ENCODE assay signal across 12 mouse cellular contexts in genomic region chr7:112376611-112377010, GRCm38 (mm10). TPM values are rescaled to one million over a fixed set of nuclear protein-coding genes. Genes with fewer than 3 reads are reported as not detected.
DNase-seq lines count a peak whose midpoint lies in the region; ATAC-seq and TF ChIP-seq lines count a peak whose summit lies in the region.
"Had no signal": no experiment of that assay in that cellular context is flagged by ENCODE, and none has a peak within 500 bp of the region (broad histone marks: within the 10 kb centered on the region; RNA-seq: fewer than 3 reads in every experiment).

No protein-coding gene starts in this region.

- no peak for ATAC-seq in heart, embryonic 16.5 days (replicated peaks; ENCODE audit: extremely low read depth, insufficient read depth, low FRiP score)
- no peak for ATAC-seq in lung, embryonic 16.5 days (ENCODE audit: low read depth)
- no peak; the same call in 1 of the 2 replicates for ATAC-seq in lung, postnatal 0 days
- ATAC-seq in intestine, embryonic 16.5 days, result no peak

- no peak overlapping the region for H3K4me3 ChIP-seq in heart, embryonic 16.5 days (ENCODE audit: low read length)
- H3K4me3 ChIP-seq in lung, embryonic 16.5 days (ENCODE audit: low read length), result no peak overlapping the region
- H3K4me3 ChIP-seq in lung, postnatal 0 days (ENCODE audit: low read depth, low read length), result no peak overlapping the region
- no peak overlapping the region for H3K4me3 ChIP-seq in intestine, embryonic 16.5 days (ENCODE audit: low read length)
- H3K4me3 ChIP-seq: forebrain, embryonic 15.5 days; hindbrain, embryonic 12.5 days; neural tube, embryonic 13.5 days had no signal

- H3K27me3 ChIP-seq in heart, embryonic 16.5 days (ENCODE audit: control insufficient read depth, insufficient read depth, low read length), result no peaks in the 10 kb centered on the region
- H3K27me3 ChIP-seq in lung, embryonic 16.5 days (ENCODE audit: control insufficient read depth, insufficient read depth, low read depth, low read length), result no peaks in the 10 kb centered on the region
- no peaks in the 10 kb centered on the region for H3K27me3 ChIP-seq in lung, postnatal 0 days (replicated peaks; ENCODE audit: insufficient read depth, low read length)
- H3K27me3 ChIP-seq in intestine, embryonic 16.5 days (replicated peaks; ENCODE audit: control insufficient read depth, insufficient read depth, low read length), result no peaks in the 10 kb centered on the region
- H3K27me3 ChIP-seq: forebrain, embryonic 15.5 days; hindbrain, embryonic 12.5 days; neural tube, embryonic 13.5 days had no signal

- H3K9me3 ChIP-seq in heart, embryonic 16.5 days (replicated peaks; ENCODE audit: control insufficient read depth, low read length), result no peaks in the 10 kb centered on the region
- H3K9me3 ChIP-seq in lung, embryonic 16.5 days (ENCODE audit: control insufficient read depth, low read length), result no peaks in the 10 kb centered on the region
- H3K9me3 ChIP-seq in lung, postnatal 0 days (ENCODE audit: low read length), result no peaks in the 10 kb centered on the region
- H3K9me3 ChIP-seq in intestine, embryonic 16.5 days (ENCODE audit: control insufficient read depth, low read length), result no peaks in the 10 kb centered on the region
- H3K9me3 ChIP-seq: forebrain, embryonic 15.5 days; hindbrain, embryonic 12.5 days; neural tube, embryonic 13.5 days had no signal

- intact Hi-C loops in left cerebral cortex, postnatal 10 days (cut with DNase I), result loop anchor here (5.0 kb wide), 1 partner anchor 491 kb away; no protein-coding TSS in a partner anchor

- 28% methylated on average over 2 of the region's 2 CpGs for WGBS in heart, embryonic 16.5 days
- 34% methylated on average over 2 of the region's 2 CpGs for WGBS in lung, embryonic 16.5 days
- WGBS in lung, postnatal 0 days, result 24% methylated on average over 2 of the region's 2 CpGs
- WGBS in intestine, embryonic 16.5 days, result 40% methylated on average over 2 of the region's 2 CpGs

- no peak overlapping the region for H3K4me2 ChIP-seq in heart, embryonic 16.5 days (ENCODE audit: low read depth, low read length)
- H3K4me2 ChIP-seq in lung, embryonic 16.5 days (ENCODE audit: low read depth, low read length), result no peak overlapping the region
- no peak overlapping the region for H3K4me2 ChIP-seq in lung, postnatal 0 days (replicated peaks; ENCODE audit: low read depth, low read length)
- no peak overlapping the region for H3K4me2 ChIP-seq in intestine, embryonic 16.5 days (ENCODE audit: low read depth, low read length)
- H3K4me2 ChIP-seq: forebrain, embryonic 15.5 days; hindbrain, embryonic 12.5 days; neural tube, embryonic 13.5 days had no signal

- peaks cover 15% of the 10 kb centered on the region for H3K4me1 ChIP-seq in heart, embryonic 16.5 days (ENCODE audit: control insufficient read depth, insufficient read depth, low read length)
- H3K4me1 ChIP-seq in lung, embryonic 16.5 days (replicated peaks; ENCODE audit: control insufficient read depth, insufficient read depth, low read length), result peaks cover 12% of the 10 kb centered on the region; the same call in 1 of the 2 replicates
- H3K4me1 ChIP-seq in lung, postnatal 0 days (ENCODE audit: insufficient read depth, low read depth, low read length), result no peaks in the 10 kb centered on the region
- H3K4me1 ChIP-seq in intestine, embryonic 16.5 days (ENCODE audit: control insufficient read depth, insufficient read depth, low read length), result peaks cover 33% of the 10 kb centered on the region
- H3K4me1 ChIP-seq: forebrain, embryonic 15.5 days; hindbrain, embryonic 12.5 days; neural tube, embryonic 13.5 days had no signal

- no peak for DNase-seq in heart, postnatal 4 days
- no peak for DNase-seq in lung, postnatal 0 days (ENCODE audit: low spot score)
- DNase-seq in left cerebral cortex, postnatal 10 days (ENCODE audit: extremely low spot score in 1 of 2, low spot score in 2 of 2), result no peak
- no peak for DNase-seq in thymus, postnatal 0 days (ENCODE audit: low spot score)
- DNase-seq: thymus, adult 18-20 months had no signal

- no peaks in the 10 kb centered on the region for H3K36me3 ChIP-seq in heart, embryonic 16.5 days (ENCODE audit: control insufficient read depth, insufficient read depth)
- H3K36me3 ChIP-seq in lung, embryonic 16.5 days (ENCODE audit: control insufficient read depth, insufficient read depth, low read length), result no peaks in the 10 kb centered on the region
- H3K36me3 ChIP-seq in lung, postnatal 0 days (ENCODE audit: insufficient read depth, low read length), result no peaks in the 10 kb centered on the region
- H3K36me3 ChIP-seq in intestine, embryonic 16.5 days (ENCODE audit: control insufficient read depth, insufficient read depth, low read length), result no peaks in the 10 kb centered on the region
- H3K36me3 ChIP-seq: forebrain, embryonic 15.5 days; hindbrain, embryonic 12.5 days; neural tube, embryonic 13.5 days had no signal

- no peak for TF ChIP-seq EP300 in lung, postnatal 0 days (IDR thresholded peaks at IDR 0.05)

- H3K9ac ChIP-seq in heart, embryonic 16.5 days (ENCODE audit: low read length), result no peak overlapping the region
- H3K9ac ChIP-seq in lung, embryonic 16.5 days (ENCODE audit: low read length), result no peak overlapping the region
- no peak overlapping the region for H3K9ac ChIP-seq in lung, postnatal 0 days (replicated peaks; ENCODE audit: low read depth)
- no peak overlapping the region for H3K9ac ChIP-seq in intestine, embryonic 16.5 days (ENCODE audit: low read depth, low read length)
- H3K9ac ChIP-seq: forebrain, embryonic 15.5 days; hindbrain, embryonic 12.5 days; neural tube, embryonic 13.5 days had no signal

- peak overlapping the region; percentile 84 for H3K27ac ChIP-seq in heart, embryonic 16.5 days (ENCODE audit: low read length)
- peak overlapping the region; percentile 55 for H3K27ac ChIP-seq in lung, embryonic 16.5 days (ENCODE audit: low read length)
- H3K27ac ChIP-seq in lung, postnatal 0 days (ENCODE audit: low read length), result no peak overlapping the region
- peak overlapping the region; percentile 86 for H3K27ac ChIP-seq in intestine, embryonic 16.5 days (ENCODE audit: low read length)
- H3K27ac ChIP-seq: forebrain, embryonic 15.5 days; hindbrain, embryonic 12.5 days; neural tube, embryonic 13.5 days had no signal

- no peak for TF ChIP-seq CTCF in lung, postnatal 0 days (IDR thresholded peaks at IDR 0.05)

RNA-seq across cellular contexts. Expression of gene Parva, which starts 50.7 kb away (rescaled TPM):
- polyA plus RNA-seq in heart, embryonic 16.5 days (2015; fragmentation: Nextera tagmentation; extraction: Ambion mirVana), result 65.8 and 75.1 TPM in 2 replicates
- total RNA-seq in heart, postnatal 4 days (2021), result 100 to 1,000 TPM; 115 to 118 TPM
- 113 and 115 TPM in 2 replicates for polyA plus RNA-seq in lung, embryonic 16.5 days (2015; fragmentation: Nextera tagmentation; extraction: Ambion mirVana)
- polyA plus RNA-seq in lung, postnatal 0 days (2015; fragmentation: Nextera tagmentation; extraction: Ambion mirVana), result 70.0 and 79.3 TPM in 2 replicates
- polyA plus RNA-seq in intestine, embryonic 16.5 days (2015; fragmentation: Nextera tagmentation; extraction: Ambion mirVana), result 78.5 and 80.0 TPM in 2 replicates
- total RNA-seq in left cerebral cortex, postnatal 10 days (2021), result 10 to 100 TPM; 38.6 to 38.8 TPM
- 11.0 and 12.1 TPM in 2 replicates for polyA plus RNA-seq in thymus, postnatal 0 days (2015; fragmentation: Nextera tagmentation; extraction: Ambion mirVana)
- total RNA-seq: common myeloid progenitor, adult 5-6 weeks had no signal
